Mouse (Mus musculus) brown adipose tissue, adult 24 weeks (tissue): ENCODE data around the gene Tssc4. TPM values are rescaled to one million over a fixed set of nuclear protein-coding genes. Genes with fewer than 3 reads are reported as not detected.
A peak's percentile ranks its signal among the peaks of the same experiment; 100 is the strongest.

Experiments
- H3K27ac ChIP-seq: fragments of 200-500 bp; replicated peaks from 2 replicates; pipeline ENCODE4 v1.5.1; 2012; ENCODE audit warnings: low read depth, mild to moderate bottlenecking, low read length
- H3K4me1 ChIP-seq: fragments of 200-500 bp; 2 replicates; pipeline ENCODE4 v1.6.1; 2012; ENCODE audit warnings: low read length, mixed read lengths; ENCODE audit not compliant: control insufficient read depth, insufficient read depth, insufficient read length
- H3K4me3 ChIP-seq: fragments of 200-500 bp; 2 replicates; pipeline ENCODE4 v1.5.1; 2012; ENCODE audit warnings: low read depth, mild to moderate bottlenecking, low read length, moderate library complexity; ENCODE audit not compliant: insufficient read depth
- polyA plus RNA-seq: library from polyadenylated mRNA; stranded (reverse); fragments of >200 nt; gene quantifications from 2 replicates; pipeline ENCODE4 v1.2.4, GENCODE M21; 2012; ENCODE audit not compliant: missing spikeins, insufficient read depth, insufficient read length

Tssc4 gene
- polyA plus RNA-seq: 6.7 and 13.2 TPM in 2 replicates

DNA sequence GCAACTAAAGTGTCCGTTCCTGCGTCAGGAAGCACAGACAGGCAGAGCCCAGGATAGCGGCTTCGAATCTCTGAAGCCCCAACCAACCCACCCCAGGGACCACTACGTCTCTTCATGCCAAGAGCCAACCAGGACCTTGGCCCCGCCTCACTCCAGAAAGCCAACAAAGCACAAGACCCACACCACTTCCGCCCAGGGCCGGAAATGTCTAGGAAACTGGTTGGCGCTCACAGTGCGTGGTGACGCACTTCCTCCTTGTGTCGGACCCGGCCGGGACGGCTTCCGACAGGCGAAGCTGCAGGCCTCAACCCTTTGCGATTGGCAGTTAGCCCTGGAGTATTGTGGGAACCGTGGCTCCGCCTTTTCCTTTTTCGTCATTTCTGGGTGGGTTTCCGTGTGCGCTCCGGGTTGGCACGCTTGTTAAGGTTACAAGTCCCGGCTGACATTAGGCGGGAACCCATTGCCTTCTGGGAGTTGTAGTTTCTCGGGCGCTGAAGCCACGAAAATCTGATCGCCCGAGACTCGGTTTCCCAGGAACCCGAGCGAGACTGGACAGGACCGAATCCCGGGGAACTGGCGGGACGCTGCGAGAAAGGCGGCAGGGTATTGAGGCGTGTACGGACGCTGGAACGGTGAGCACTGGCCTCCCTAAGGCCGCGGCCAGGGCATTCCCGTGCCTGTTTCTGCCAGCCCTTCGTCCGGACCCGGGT, at the start of gene Tssc4:
Gene Tssc4 (plus strand): TSS at position 368 of the 710 bp plus-strand sequence.
- Histone ChIP-seq H3K27ac (peak within 1 kb of the TSS; percentile 82), H3K4me3 (peak within 1 kb of the TSS; percentile 77), H3K4me1 (peaks cover 17% of the 10 kb centered on the region)

- peak overlapping the region; percentile 63; the same call in 1 of the 2 replicates for H3K27ac ChIP-seq
- H3K4me3 ChIP-seq: no peak overlapping the region
- H3K4me1 ChIP-seq: peaks cover 20% of the 10 kb centered on the region
Measured at GRCm38 (mm10) chr7:143020040-143020439, 49.0 kb upstream of the Tssc4 start.

DNA sequence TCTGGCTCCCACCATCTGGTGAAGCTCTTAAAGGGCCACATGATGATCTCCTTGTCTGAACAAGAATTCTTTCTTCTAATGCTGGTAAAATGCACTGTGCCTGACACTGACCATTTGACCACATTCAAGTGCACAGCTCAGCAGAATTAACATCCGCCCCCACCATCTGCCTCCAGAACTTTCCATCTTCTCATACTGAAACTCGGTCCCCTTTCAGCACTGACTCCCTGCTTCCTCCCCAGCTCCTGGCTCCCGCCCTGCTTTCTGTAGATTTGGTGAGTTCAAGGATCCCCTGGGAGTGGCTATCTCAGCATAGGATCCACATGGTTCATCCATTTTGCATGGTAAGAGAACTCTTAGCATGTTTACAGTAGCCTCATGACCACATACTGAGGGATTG, 48.3 kb upstream of the Tssc4 start:
- no peak overlapping the region for H3K4me3 ChIP-seq
- peak overlapping the region; percentile 63 for H3K27ac ChIP-seq
- H3K4me1 ChIP-seq: peaks cover 13% of the 10 kb centered on the region

GRCm38 (mm10) chr7:143021356-143022164, 47.5 kb upstream of the Tssc4 start:
- H3K27ac ChIP-seq: peak overlapping the region; percentile 58
- no peak overlapping the region for H3K4me3 ChIP-seq
- peaks cover 6% of the 10 kb centered on the region for H3K4me1 ChIP-seq

DNA sequence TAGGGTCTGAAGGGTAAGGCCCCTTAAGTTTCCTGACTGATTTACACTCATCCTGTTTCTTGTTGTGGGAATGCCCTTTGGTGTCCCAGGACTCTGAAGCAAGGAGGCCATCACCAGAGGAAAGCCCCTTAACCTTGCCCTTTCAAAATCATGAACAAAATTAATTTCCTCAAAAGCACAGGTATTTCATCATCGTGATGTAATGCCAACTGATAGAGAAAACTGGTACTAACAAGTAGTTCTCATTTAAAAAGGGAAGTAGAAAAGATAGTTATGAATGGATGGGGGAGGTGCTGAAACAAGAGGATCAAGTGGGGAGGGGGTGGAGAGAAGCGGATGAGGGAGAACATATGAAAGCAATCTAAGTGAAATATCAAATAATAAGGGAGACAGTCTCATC, 45.5 kb upstream of the Tssc4 start:
- Histone ChIP-seq H3K27ac (no peak overlapping the region), H3K4me1 (no peaks in the 10 kb centered on the region), H3K4me3 (no peak overlapping the region)

DNA sequence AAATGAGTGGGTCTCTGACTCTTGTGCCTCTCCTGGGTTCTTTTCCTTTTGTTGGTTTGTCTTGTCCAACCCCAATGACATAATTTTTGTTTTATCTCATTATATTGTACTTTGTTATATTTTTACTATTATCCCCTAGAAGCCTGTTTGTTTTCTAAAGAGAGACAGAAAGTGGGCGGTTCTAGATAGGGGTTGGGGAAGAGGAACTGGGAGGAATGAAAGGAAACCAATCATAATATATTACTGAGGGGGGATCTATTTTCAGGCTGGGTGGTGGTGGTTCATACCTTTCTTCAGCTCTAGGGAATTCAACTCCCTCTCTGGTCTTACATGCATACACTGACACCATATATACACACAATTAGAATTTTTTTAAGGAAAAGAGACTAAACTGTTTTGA, 44.8 kb upstream of the Tssc4 start:
- H3K27ac ChIP-seq: no peak overlapping the region
- no peaks in the 10 kb centered on the region for H3K4me1 ChIP-seq
- no peak overlapping the region for H3K4me3 ChIP-seq

- Histone ChIP-seq H3K4me3 (no peak overlapping the region), H3K4me1 (no peaks in the 10 kb centered on the region), H3K27ac (no peak overlapping the region)
Measured at GRCm38 (mm10) chr7:143025496-143025895, 43.6 kb upstream of the Tssc4 start.

- H3K4me1 ChIP-seq: no peaks in the 10 kb centered on the region
- no peak overlapping the region for H3K27ac ChIP-seq
Measured at GRCm38 (mm10) chr7:143027196-143027595, 41.9 kb upstream of the Tssc4 start.

GRCm38 (mm10) chr7:143031816-143032215, 37.2 kb upstream of the Tssc4 start:
- H3K27ac ChIP-seq: no peak overlapping the region

More at GRCm38 (mm10) chr7:143027196-143027595, 41.9 kb upstream of the Tssc4 start:
- H3K4me3 ChIP-seq: no peak overlapping the region

DNA sequence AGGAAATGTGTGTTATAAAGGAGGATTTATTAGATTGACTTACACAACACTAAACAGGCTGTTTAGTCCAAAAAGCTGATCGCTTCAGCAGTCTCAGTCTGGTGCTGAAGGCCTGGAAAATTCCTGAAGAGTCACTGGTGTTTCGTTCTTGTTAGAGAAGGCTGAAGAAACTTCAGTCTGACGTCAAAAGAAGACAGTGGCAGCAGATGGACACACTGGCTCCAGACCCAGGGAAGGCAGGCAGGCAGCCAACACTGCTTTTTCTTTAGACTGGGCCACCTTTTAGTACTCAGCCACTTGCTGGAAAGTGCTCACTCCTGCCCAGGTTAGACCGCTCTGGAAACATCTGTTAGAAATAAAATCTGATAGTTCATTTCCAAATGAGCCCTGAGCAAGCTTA, 35.5 kb upstream of the Tssc4 start:
- no peak overlapping the region for H3K27ac ChIP-seq
- H3K4me3 ChIP-seq: no peak overlapping the region
- H3K4me1 ChIP-seq: 0 out of 2 replicates have a peak, but pooled peaks cover 2% of the 10 kb centered on the region

More at GRCm38 (mm10) chr7:143031816-143032215, 37.2 kb upstream of the Tssc4 start:
- H3K4me3 ChIP-seq: no peak overlapping the region
- H3K4me1 ChIP-seq: 0 out of 2 replicates have a peak, but pooled peaks cover 2% of the 10 kb centered on the region

- H3K27ac ChIP-seq: no peak overlapping the region
- no peak overlapping the region for H3K4me3 ChIP-seq
Measured at GRCm38 (mm10) chr7:143034112-143034511, 34.9 kb upstream of the Tssc4 start.

DNA sequence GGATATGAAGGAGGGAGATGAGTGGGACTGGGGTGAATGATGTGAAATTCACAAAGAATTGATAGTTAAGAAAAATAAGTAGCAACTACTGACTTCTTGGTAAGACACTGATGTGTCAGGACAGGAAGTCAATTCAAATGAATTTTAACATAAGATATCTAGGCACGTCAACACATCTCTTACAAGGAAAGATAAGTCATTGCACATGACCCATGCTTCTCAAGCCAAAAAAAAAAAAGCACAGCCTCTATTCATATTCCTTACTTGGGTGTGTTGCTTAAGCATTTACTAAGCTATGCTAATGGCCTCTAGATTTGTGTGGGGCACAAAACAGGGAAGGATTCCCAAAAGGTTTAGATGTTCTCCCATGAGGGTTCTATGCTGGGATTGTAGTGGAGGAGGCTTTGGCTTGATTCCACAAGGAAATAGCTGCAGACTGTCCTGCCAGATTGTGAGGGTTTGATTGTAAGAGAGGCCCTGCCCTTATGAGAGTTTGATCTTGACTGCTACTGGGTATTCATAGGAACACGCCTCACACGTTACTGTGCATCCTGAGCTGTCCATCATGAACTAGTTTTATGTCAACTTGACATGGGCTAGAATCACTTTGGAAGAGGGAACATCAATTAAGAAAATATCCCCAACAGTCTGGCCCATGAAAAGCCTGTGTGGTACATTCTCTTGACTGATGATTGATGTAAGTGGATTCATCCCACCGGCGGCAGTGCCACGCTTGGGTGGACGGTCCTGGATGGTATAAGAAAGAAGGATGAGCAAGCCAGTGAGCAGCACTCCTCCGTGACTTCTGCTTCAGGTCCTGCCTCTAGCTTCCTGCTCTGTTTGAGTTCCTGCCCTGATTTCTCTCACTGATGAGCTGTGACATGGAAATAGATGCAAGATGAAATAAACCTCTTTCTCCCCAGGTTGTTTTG, 34.3 kb upstream of the Tssc4 start:
- Histone ChIP-seq H3K4me3 (no peak overlapping the region), H3K4me1 (peaks cover 2% of the 10 kb centered on the region; the same call in 1 of the 2 replicates), H3K27ac (no peak overlapping the region)

More at GRCm38 (mm10) chr7:143034112-143034511, 34.9 kb upstream of the Tssc4 start:
- H3K4me1 ChIP-seq: peaks cover 2% of the 10 kb centered on the region; the same call in 1 of the 2 replicates

DNA sequence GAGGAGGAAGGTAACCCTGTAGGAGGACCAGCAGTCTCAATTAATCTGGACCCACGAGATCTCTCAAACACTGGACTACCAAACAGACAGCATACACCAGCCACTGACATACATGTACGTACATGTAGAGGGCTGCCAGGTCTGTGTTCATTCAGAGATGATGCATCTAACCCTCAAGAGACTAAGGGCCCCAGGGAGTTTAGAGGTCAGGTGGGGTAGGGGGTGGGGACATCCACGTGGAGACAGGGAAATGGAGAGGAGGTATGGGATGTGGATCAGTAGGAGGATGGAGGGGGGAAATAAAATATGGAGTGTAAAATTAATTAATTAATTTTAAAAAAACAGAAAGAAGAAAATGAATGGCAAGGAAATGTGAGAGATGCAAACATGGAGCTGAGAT, 32.3 kb upstream of the Tssc4 start:
- Histone ChIP-seq H3K4me3 (no peak overlapping the region), H3K4me1 (peaks cover 21% of the 10 kb centered on the region), H3K27ac (0 out of 2 replicates have a peak overlapping the region, but pooled peaks have one; percentile 14)

DNA sequence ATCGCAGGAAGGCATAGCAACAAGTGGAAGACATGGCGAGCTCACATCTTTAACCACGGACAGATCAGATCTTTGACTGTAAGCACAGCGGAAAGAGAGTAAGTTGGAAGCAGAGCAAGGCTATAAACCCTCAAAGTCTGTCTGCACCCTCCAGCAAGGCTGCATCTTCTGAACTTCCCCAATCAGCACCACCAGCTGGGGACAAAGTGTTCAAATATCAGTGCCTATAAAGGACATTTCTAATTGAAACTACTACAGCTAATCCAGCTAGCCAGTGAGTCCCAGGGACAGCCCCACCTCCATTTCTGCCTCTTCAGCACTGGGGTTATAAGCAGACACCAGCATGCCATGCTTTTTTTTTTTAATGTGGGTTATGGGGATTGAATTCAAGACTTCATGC, 31.7 kb upstream of the Tssc4 start:
- peaks cover 24% of the 10 kb centered on the region for H3K4me1 ChIP-seq
- H3K4me3 ChIP-seq: no peak overlapping the region
- H3K27ac ChIP-seq: 0 out of 2 replicates have a peak overlapping the region, but pooled peaks have one; percentile 14
